24 mouse cellular contexts compared by ENCODE assay signal in genomic region chr14:54128334-54128733, GRCm38 (mm10).
DNase-seq lines count a peak whose midpoint lies in the region; ATAC-seq and TF ChIP-seq lines count a peak whose summit lies in the region.
"Had no signal": no experiment of that assay in that cellular context is flagged by ENCODE, and none has a peak within 500 bp of the region (broad histone marks: within the 10 kb centered on the region; RNA-seq: fewer than 3 reads in every experiment).

No protein-coding gene starts in this region.

- H3K27me3 ChIP-seq in kidney, adult 2 months (replicated peaks; ENCODE audit: control insufficient read depth, insufficient read depth, low read length) = no peaks in the 10 kb centered on the region
- H3K27me3 ChIP-seq: CH12.LX; forebrain, embryonic 13.5 days; heart, embryonic 12.5 days; hindbrain, embryonic 13.5 days; neural tube, embryonic 12.5 days had no signal

- TF ChIP-seq CTCF in gastrocnemius, adult 2 months (IDR thresholded peaks at IDR 0.05) = no peak
- TF ChIP-seq CTCF in kidney, adult 2 months (conservative IDR thresholded peaks at IDR 0.05; ENCODE audit: insufficient read depth, insufficient read length, low read depth, low read length) = no peak
- no peak for TF ChIP-seq CTCF in embryonic fibroblast, embryonic 13.5 days (IDR thresholded peaks at IDR 0.05; ENCODE audit: borderline replicate concordance, insufficient read depth, low read length)

- H3K4me1 ChIP-seq in kidney, adult 2 months (ENCODE audit: control insufficient read depth, insufficient read depth, low read length) = no peaks in the 10 kb centered on the region; the same call in 1 of the 2 replicates
- peaks cover 8% of the 10 kb centered on the region for H3K4me1 ChIP-seq in embryonic fibroblast, embryonic 13.5 days (ENCODE audit: control insufficient read depth, insufficient read depth, low read length)

- H3K36me3 ChIP-seq in kidney, adult 2 months (ENCODE audit: control insufficient read depth, insufficient read depth, low read length) = no peaks in the 10 kb centered on the region
- H3K36me3 ChIP-seq: embryonic facial prominence, embryonic 10.5 days; heart, embryonic 12.5 days; hindbrain, embryonic 13.5 days; midbrain, embryonic 10.5 days; neural tube, embryonic 12.5 days had no signal

- no peak overlapping the region for H3K4me3 ChIP-seq in gastrocnemius, adult 2 months
- H3K4me3 ChIP-seq in kidney, adult 2 months (ENCODE audit: insufficient read depth, low read depth, low read length) = no peak overlapping the region
- no peak overlapping the region for H3K4me3 ChIP-seq in embryonic fibroblast, embryonic 13.5 days (ENCODE audit: insufficient read depth, low read length)
- H3K4me3 ChIP-seq: embryonic facial prominence, embryonic 10.5 days; forebrain, embryonic 13.5 days; heart, embryonic 12.5 days; hindbrain, embryonic 13.5 days; layer of hippocampus, adult 2 months; midbrain, embryonic 10.5 days; neural tube, embryonic 12.5 days had no signal

- TF ChIP-seq POLR2A in kidney, adult 2 months (IDR thresholded peaks at IDR 0.05; ENCODE audit: low read depth, low read length) = no peak
- TF ChIP-seq POLR2A in embryonic fibroblast, embryonic 13.5 days (IDR thresholded peaks at IDR 0.05; ENCODE audit: low read depth, low read length) = no peak

- H3K27ac ChIP-seq in gastrocnemius, adult 2 months = no peak overlapping the region
- H3K27ac ChIP-seq in kidney, adult 2 months (ENCODE audit: insufficient read depth, low read depth, low read length) = no peak overlapping the region
- H3K27ac ChIP-seq in embryonic fibroblast, embryonic 13.5 days (ENCODE audit: insufficient read depth, low read length) = 0 out of 2 replicates have a peak overlapping the region, but pooled peaks have one; percentile 20
- H3K27ac ChIP-seq: embryonic facial prominence, embryonic 10.5 days; forebrain, embryonic 13.5 days; hindbrain, embryonic 13.5 days; layer of hippocampus, adult 2 months; midbrain, embryonic 10.5 days; neural tube, embryonic 12.5 days had no signal

- peak; percentile 36 for DNase-seq in gastrocnemius, adult 2 months
- no peak for DNase-seq in gastrocnemius, postnatal 36 days
- peak; percentile 68 for DNase-seq in kidney, adult 2 months
- DNase-seq in kidney, postnatal 14 days = no peak
- peak; percentile 57 for DNase-seq in 3134 (ENCODE audit: extremely low read depth, insufficient read length, low spot score)
- DNase-seq in right cerebral cortex, postnatal 10 days (ENCODE audit: low spot score in 2 of 2) = no peak
- DNase-seq: adrenal gland, adult 8-10 months; cerebellum, adult 9-10 months; heart, postnatal 14 days; kidney, adult 11 months; layer of hippocampus, postnatal 36 days; liver; lung, adult 2 months; lung, postnatal 4 days had no signal

- ATAC-seq in megakaryocyte progenitor cell, adult 5-6 weeks (replicated peaks; ENCODE audit: poor library complexity) = no peak
- ATAC-seq: forebrain, embryonic 13.5 days had no signal

- intact Hi-C loops in gastrocnemius, adult 2 months (cut with DNase I) = no loop called here
- intact Hi-C loops in gastrocnemius, postnatal 36 days (cut with DNase I) = no loop called here

- 28% methylated on average over 4 of the region's 4 CpGs for WGBS in kidney, adult 2 months

Comparison
In these comparisons a context has a peak if more than half of its experiments do, and no peak if none do; other contexts are left out.
1. DNase-seq: peak in gastrocnemius, adult 2 months (single experiment), kidney, adult 2 months (single experiment) and 3134 (single experiment); none in gastrocnemius, postnatal 36 days (0 of 2), kidney, postnatal 14 days (single experiment) and right cerebral cortex, postnatal 10 days (0 of 2).